Mouse (Mus musculus) common myeloid progenitor, adult 5-6 weeks (primary cell): ENCODE results near the gene Tal1. TPM values are rescaled to one million over a fixed set of nuclear protein-coding genes. Genes with fewer than 3 reads are reported as not detected.
A peak's percentile ranks its signal among the peaks of the same experiment; 100 is the strongest.

Source experiments
- ATAC-seq: replicated peaks from 2 replicates; pipeline ENCODE4 v1.8.0; 2016; ENCODE audit warnings: low read depth, mild to moderate bottlenecking, moderate TSS enrichment, inconsistent platforms; ENCODE audit not compliant: poor library complexity, severe bottlenecking
- total RNA-seq: library from RNA; stranded (forward); fragments of 200-1000, 187-1606 nt; gene quantifications from 2 replicates; pipeline ENCODE4 v1.2.3, GENCODE M21; 2017

Gene Tal1
- total RNA-seq: 38.4 and 47.6 TPM in 2 replicates

DNA sequence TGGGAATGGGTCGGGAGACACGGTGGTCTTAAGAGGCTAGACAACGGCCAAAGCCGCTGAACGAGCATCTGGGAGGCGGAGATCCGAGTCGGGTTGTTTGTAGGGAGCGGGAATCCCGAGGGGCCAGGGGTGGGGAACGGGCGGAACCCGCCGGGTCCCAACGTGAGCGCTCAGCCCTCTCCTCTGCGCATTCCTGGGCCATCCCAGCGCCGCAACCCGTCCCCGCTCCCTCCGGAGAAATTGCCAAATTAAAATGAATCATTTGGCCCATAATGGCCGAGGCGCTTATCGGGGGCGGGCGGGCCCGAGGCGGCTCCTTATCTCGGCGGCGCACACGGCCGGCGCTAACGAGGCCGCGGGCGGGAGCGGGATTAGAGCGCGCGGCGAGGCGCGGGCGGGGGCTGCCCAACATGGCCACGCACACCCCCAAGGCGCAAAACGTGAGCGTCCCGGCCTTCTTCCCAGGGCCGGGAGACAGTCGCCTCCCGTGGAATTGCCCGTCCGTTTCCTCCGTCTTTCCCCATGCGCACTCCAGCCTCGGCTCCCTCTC, at the start of gene Tal1:
Gene Tal1, plus strand, starts transcription at position 56 of the 550 bp plus-strand sequence.
- peak; percentile 36 for ATAC-seq

DNA sequence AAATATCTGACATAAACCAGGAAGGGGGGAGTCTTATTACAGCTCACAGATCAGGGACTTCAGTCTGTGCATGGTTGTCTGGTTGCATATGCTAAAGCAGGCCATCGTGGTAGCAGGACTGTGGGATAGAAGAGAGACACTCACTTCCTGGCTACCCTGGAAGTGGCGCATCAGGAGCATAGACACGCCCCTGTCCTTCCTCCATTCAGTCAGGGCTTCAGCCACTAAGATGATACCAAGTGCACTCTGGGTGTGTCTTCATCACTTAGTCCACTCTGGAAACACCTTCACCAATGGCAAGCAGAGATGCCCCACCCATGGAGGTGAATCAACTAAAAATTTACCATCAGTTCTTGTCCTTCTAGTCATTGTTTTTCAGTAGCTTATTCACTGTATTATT, 42.0 kb upstream of the Tal1 start:
- no peak for ATAC-seq

- no peak for ATAC-seq
Observed at GRCm38 (mm10) chr4:115019997-115020396, 36.2 kb upstream of the Tal1 start.

DNA sequence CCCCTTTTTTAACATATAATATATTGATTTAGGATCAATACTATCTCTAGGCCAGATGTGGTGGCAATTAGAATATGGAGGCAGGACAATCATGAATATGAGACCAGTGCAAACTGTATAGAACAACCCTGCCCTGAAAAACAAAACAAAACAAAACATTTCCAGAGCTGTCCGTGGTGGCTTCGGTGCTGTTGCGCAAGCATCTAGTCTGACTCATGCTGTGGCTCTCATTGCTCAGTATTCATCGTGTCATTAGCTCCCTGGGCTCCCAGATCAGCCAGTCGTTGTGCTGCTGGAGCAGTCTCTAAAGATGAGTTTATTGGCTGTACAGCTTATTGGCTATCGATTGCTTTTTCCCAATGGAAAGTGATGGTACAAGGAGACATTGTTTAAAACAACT, 21.2 kb upstream of the Tal1 start:
- peak; percentile 85 for ATAC-seq

- ATAC-seq: peak; percentile 90
Observed at GRCm38 (mm10) chr4:115038242-115038641, 18.0 kb upstream of the Tal1 start.

DNA sequence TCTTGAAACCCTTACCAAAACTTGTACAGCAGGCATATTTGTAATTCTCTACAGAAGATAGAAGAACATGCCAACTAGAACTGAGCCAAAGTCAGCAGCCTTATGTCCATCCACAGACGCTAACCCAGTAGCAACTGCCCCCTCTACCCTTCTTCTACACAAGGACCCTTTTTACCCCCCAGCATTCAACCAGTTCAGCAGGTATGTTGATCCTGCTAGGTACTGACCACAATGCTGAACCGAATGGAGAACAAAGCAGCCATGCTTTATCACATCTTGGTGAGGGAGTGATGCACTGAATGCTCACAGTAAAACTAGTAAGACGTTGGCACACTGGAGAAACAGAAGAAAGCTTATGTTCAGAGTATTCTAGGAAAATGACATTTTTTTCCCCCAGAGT, 10.6 kb upstream of the Tal1 start:
- no peak for ATAC-seq

DNA sequence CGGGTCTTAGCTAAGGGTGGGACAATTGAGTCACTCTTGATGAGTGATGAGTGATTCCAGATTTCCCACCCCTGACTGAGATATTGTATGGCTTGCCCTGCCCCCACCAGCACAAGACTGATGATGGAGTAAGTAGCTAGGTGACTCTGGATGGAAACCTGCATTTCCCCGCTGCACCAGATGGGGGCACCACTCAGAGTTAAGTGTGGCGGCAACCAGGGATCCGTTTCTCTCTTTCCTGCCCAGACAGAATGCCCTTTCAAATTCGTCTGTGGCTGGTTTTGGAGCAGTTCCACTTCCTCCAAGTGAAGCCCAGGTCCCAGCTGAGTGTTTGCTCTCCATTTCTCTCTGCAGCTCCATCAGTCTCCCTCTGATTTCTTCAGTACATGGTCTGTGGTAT, 8.5 kb upstream of the Tal1 start:
- peak; percentile 71 for ATAC-seq

DNA sequence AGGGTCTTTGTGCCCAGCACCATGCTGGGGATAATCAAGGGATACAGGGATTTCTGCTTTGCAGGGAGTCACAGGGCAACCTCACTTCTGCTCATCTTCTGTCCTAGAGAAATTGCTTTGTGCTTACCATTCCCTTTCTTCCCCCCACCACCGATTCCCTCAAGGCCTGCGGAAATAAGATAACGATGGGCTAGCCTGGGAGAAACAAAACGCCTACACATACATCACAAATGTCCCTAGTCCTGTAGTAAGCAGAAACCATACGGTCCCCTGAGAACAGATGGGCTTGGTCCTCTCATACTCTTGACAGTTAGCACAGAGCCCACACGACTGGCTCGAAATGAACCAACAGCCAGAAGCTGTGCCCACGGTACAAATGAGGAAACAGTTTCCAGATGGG, 8.0 kb upstream of the Tal1 start:
- peak; percentile 59 for ATAC-seq

GRCm38 (mm10) chr4:115051245-115051644, 5.0 kb upstream of the Tal1 start:
- ATAC-seq: no peak

DNA sequence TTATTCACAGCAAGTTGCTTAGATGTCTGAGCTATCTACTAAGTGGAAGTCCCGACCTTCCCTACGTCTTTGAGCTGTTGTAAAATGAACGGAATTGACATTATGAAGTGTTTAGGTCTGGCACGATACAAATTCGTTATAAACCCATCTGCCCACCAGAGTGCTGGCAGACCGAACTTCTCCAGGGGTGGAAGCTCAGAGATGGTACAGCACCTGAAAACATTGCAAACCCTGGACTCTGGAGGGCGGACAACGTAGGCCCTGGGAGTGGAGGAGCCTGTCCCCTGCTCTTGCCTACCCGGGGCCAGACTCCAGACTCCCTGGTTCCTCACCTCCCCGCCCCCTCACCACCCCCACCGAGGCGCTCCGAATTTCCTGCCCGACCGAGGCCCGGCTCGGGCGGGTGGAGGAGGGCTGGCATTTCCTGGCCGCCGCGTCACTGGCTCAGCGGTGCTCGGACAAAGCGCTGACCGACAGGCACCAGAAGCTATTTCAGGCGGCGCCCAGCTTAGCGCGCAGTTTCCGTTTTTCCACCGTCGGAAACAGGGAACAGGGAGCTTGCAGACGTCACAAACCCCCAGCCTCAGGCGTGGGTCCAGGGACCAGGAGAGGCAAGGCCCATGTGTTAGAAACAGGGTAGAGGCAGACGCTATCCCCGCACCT, 3.8 kb upstream of the Tal1 start:
- ATAC-seq: peak; percentile 26

GRCm38 (mm10) chr4:115055044-115055443, 1.2 kb upstream of the Tal1 start:
- no peak for ATAC-seq

DNA sequence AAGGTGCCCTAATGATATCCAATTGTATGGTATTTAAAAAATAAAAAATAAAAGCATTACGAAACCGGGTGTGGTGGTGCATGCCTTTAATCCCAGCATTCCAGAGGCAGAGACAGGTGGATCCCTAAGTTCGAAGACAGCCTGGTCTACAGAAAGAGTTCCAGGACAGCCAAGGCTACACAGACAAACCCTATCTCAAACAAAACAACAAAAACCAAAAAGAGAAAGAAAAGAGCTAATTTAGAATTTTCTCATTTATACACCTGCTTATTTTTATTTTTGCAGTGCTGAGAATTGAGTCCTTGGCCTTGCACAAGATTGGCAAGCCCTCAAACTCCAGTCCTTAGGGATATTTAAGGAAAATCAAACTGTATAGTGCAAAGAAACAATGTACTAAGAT, 535 bp upstream of the Tal1 start:
- no peak for ATAC-seq

- ATAC-seq: peak; percentile 61
Observed at GRCm38 (mm10) chr4:115056921-115057673, 871 bp downstream of the Tal1 start.

DNA sequence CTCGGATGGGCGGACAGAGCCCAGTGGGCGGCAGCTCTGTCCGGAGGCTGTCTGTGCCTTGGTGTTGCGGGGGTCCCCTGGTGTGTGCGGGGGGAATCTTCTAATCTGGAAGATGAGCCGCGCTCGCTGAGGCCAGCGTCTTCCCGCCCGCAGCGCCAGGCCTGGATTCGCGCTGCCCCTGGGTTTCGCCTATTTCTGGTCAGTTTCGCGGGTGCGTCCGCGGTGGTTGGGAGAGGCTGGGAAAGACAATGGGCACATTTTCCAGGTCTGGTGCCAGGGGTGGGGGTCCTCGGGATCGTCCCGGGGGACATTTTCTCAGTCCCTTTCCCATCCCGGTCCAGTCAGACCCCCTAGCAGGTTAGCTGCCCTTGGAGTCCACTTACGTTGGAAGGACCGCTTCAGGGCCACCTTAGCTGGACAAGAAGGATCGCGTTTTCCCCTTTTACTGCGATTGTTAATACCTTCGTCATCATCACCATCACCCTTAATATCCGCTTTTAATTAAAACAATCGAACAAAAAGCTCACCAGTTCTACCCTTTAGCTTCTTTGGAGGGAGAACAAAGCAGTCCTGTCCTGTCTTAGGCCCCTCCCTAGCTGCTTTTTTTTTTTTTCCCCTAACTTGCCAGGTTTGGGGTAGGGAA, 1.6 kb downstream of the Tal1 start:
- ATAC-seq: peak; percentile 1; the same call in 1 of the 2 replicates

GRCm38 (mm10) chr4:115058317-115058761, 2.1 kb downstream of the Tal1 start:
- no peak for ATAC-seq

- ATAC-seq: no peak
Observed at GRCm38 (mm10) chr4:115058871-115059590, 2.8 kb downstream of the Tal1 start.

DNA sequence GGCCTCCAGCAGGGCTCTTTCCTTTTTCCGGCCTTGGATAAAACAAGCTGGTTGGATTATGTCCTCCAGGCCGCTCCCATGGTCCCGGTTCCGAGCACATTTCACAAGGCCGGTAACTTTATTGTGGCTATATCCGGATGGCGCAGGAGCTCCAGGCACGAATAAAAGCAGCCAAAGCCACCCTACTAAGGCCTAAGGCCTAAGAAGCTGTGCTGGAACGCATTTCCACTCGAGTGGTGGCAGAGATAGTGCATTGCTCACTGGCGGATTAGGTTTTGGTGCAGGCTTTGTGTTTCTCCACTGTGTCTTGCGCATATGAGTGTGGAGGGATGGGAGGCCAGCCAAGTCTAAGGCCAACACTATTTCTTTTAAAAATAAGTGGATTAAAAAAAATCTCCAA, 3.6 kb downstream of the Tal1 start:
- ATAC-seq: no peak

DNA sequence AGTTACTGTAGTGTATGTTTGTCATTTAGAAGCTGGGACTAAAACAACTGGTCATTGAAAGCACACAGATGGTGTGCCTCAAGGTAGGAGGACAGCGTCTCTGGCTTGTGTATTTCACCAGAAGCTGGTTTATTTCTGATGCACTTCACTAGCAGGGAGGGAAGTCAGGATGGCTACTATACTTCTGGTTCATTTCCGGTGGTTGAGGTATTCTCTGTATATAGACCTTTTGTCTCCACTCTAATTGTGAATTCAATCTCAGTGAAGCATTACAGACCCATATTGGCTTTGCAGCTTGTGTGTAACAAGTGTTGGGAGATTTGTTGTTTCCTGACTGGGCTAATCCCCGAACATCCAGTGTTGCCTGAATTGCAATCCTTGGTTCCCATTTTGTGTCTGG, 4.5 kb downstream of the Tal1 start:
- ATAC-seq: no peak

GRCm38 (mm10) chr4:115062540-115062874, 6.3 kb downstream of the Tal1 start:
- peak; percentile 61 for ATAC-seq

DNA sequence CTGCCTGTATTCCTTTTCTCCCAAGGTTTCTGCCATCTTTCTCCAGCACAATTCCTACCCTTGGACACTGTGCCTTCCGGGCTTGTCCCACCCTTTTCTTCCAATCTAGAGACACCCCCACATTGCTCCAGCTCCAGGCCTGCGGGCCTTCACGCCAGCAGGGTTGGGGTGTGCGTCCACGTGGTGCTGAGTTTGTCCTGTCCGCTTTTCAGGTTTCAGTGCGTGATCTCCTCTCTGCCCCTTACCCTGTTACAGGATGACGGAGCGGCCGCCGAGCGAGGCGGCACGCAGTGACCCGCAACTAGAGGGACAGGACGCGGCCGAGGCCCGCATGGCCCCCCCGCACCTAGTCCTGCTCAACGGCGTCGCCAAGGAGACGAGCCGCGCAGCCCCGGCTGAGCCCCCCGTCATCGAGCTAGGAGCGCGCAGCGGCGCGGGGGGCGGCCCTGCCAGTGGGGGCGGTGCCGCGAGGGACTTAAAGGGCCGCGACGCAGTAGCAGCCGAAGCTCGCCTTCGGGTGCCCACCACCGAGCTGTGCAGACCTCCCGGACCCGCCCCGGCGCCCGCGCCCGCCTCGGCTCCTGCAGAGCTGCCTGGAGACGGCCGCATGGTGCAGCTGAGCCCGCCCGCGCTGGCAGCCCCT, 6.8 kb downstream of the Tal1 start:
- ATAC-seq: peak; percentile 23
